Mouse (Mus musculus): Measurements from ENCODE around the gene Chmp3. TPM values are rescaled to one million over a fixed set of nuclear protein-coding genes. Genes with fewer than 3 reads are reported as not detected.

Chmp3 gene
- polyA plus RNA-seq, 1 experiment = 211 TPM

DNA sequence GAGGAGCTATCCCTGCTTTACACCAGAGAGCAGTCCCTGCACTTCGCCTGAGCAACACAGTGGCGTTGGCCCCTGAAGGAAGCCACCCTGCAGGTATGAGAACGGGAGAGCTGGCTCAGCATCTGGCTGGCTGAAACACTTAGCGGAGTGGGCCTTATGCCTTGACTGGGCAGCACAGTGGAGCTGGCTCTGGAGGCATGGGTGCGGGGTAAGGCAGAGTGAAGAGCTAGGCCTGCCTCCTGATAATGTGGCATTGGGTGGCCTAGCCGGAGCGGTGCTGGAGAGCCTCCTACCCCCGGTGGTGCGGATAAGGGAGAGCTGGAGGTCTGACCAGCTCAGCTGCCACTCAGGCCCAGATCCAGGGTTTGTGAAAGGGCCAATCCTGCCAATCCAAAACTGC lies 15.8 kb upstream of the Chmp3 start:
- Histone ChIP-seq H3K4me1 (ENCODE audit: control insufficient read depth, insufficient read depth, low read length) (no peaks in the 10 kb centered on the region), H3K27ac (ENCODE audit: insufficient read depth, low read length) (no peak overlapping the region), H3K4me3 (ENCODE audit: insufficient read depth, low read length) (no peak overlapping the region)
- TF ChIP-seq CTCF (IDR thresholded peaks at IDR 0.05; ENCODE audit: borderline replicate concordance, insufficient read depth, low read length) = no peak
- no peak for TF ChIP-seq POLR2A (IDR thresholded peaks at IDR 0.05; ENCODE audit: low read depth, low read length)

- H3K27ac ChIP-seq (ENCODE audit: insufficient read depth, low read length) = no peak overlapping the region
- TF ChIP-seq POLR2A (IDR thresholded peaks at IDR 0.05; ENCODE audit: low read depth, low read length) (no peak), CTCF (IDR thresholded peaks at IDR 0.05; ENCODE audit: borderline replicate concordance, insufficient read depth, low read length) (no peak)
- H3K4me3 ChIP-seq (ENCODE audit: insufficient read depth, low read length) = no peak overlapping the region
- no peaks in the 10 kb centered on the region for H3K4me1 ChIP-seq (ENCODE audit: control insufficient read depth, insufficient read depth, low read length)
Observed at GRCm38 (mm10) chr6:71530176-71530575, 13.4 kb upstream of the Chmp3 start.

GRCm38 (mm10) chr6:71537286-71537685 lies 6.3 kb upstream of the Chmp3 start:
- Histone ChIP-seq H3K4me1 (ENCODE audit: control insufficient read depth, insufficient read depth, low read length) (0 out of 2 replicates have a peak, but pooled peaks cover 2% of the 10 kb centered on the region), H3K27ac (ENCODE audit: insufficient read depth, low read length) (no peak overlapping the region), H3K4me3 (ENCODE audit: insufficient read depth, low read length) (no peak overlapping the region)
- TF ChIP-seq POLR2A (IDR thresholded peaks at IDR 0.05; ENCODE audit: low read depth, low read length) = no peak
- no peak for TF ChIP-seq CTCF (IDR thresholded peaks at IDR 0.05; ENCODE audit: borderline replicate concordance, insufficient read depth, low read length)

- TF ChIP-seq CTCF (IDR thresholded peaks at IDR 0.05; ENCODE audit: borderline replicate concordance, insufficient read depth, low read length) (no peak), POLR2A (IDR thresholded peaks at IDR 0.05; ENCODE audit: low read depth, low read length) (no peak)
Observed at GRCm38 (mm10) chr6:71555507-71555951, 11.9 kb downstream of the Chmp3 start.

GRCm38 (mm10) chr6:71556826-71557225 lies 13.2 kb downstream of the Chmp3 start:
- Histone ChIP-seq H3K4me3 (ENCODE audit: insufficient read depth, low read length) (no peak overlapping the region), H3K27ac (ENCODE audit: insufficient read depth, low read length) (no peak overlapping the region), H3K4me1 (ENCODE audit: control insufficient read depth, insufficient read depth, low read length) (peaks cover 6% of the 10 kb centered on the region; the same call in 1 of the 2 replicates)
- TF ChIP-seq CTCF (IDR thresholded peaks at IDR 0.05; ENCODE audit: borderline replicate concordance, insufficient read depth, low read length) (no peak), POLR2A (IDR thresholded peaks at IDR 0.05; ENCODE audit: low read depth, low read length) (no peak)

More at GRCm38 (mm10) chr6:71555507-71555951, 11.9 kb downstream of the Chmp3 start:
- Histone ChIP-seq H3K4me3 (ENCODE audit: insufficient read depth, low read length) (no peak overlapping the region), H3K27ac (ENCODE audit: insufficient read depth, low read length) (no peak overlapping the region; the same call in 1 of the 2 replicates), H3K4me1 (ENCODE audit: control insufficient read depth, insufficient read depth, low read length) (peaks cover 6% of the 10 kb centered on the region; the same call in 1 of the 2 replicates)

GRCm38 (mm10) chr6:71568616-71569015 lies 25.0 kb downstream of the Chmp3 start:
- Histone ChIP-seq H3K27ac (ENCODE audit: insufficient read depth, low read length) (no peak overlapping the region), H3K4me3 (ENCODE audit: insufficient read depth, low read length) (no peak overlapping the region), H3K4me1 (ENCODE audit: control insufficient read depth, insufficient read depth, low read length) (no peaks in the 10 kb centered on the region)
- TF ChIP-seq CTCF (IDR thresholded peaks at IDR 0.05; ENCODE audit: borderline replicate concordance, insufficient read depth, low read length) (no peak), POLR2A (IDR thresholded peaks at IDR 0.05; ENCODE audit: low read depth, low read length) (no peak)

- TF ChIP-seq POLR2A (IDR thresholded peaks at IDR 0.05; ENCODE audit: low read depth, low read length) (no peak), CTCF (IDR thresholded peaks at IDR 0.05; ENCODE audit: borderline replicate concordance, insufficient read depth, low read length) (no peak)
- H3K27ac ChIP-seq (ENCODE audit: insufficient read depth, low read length) = no peak overlapping the region
- no peak overlapping the region for H3K4me3 ChIP-seq (ENCODE audit: insufficient read depth, low read length)
- no peaks in the 10 kb centered on the region for H3K4me1 ChIP-seq (ENCODE audit: control insufficient read depth, insufficient read depth, low read length)
Observed at GRCm38 (mm10) chr6:71569025-71569424, 25.4 kb downstream of the Chmp3 start.

DNA sequence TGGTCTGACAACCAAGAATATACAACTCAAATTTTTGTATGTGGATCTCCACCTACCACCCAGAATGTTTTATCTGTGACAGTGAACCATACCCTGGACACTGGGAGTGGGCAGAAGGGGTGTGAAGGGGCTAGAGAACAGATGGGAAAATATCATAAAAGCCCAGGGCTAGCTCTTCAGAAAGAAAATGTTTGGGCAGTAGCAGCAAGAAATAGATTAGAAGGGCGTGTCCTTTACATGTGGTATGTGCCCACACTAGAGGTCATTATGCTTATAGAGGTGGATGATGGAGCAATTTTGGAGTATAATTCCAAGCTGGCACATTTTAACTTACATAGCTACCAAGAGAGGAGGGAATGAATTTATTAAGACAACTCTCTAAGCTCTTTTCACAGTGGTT lies 31.8 kb downstream of the Chmp3 start:
- Histone ChIP-seq H3K27ac (ENCODE audit: insufficient read depth, low read length) (no peak overlapping the region), H3K4me1 (ENCODE audit: control insufficient read depth, insufficient read depth, low read length) (no peaks in the 10 kb centered on the region), H3K4me3 (ENCODE audit: insufficient read depth, low read length) (no peak overlapping the region)
- TF ChIP-seq CTCF (IDR thresholded peaks at IDR 0.05; ENCODE audit: borderline replicate concordance, insufficient read depth, low read length) (no peak), POLR2A (IDR thresholded peaks at IDR 0.05; ENCODE audit: low read depth, low read length) (no peak)

GRCm38 (mm10) chr6:71579478-71579877 lies 35.9 kb downstream of the Chmp3 start:
- no peak for TF ChIP-seq CTCF (IDR thresholded peaks at IDR 0.05; ENCODE audit: borderline replicate concordance, insufficient read depth, low read length)
- TF ChIP-seq POLR2A (IDR thresholded peaks at IDR 0.05; ENCODE audit: low read depth, low read length) = no peak
- Histone ChIP-seq H3K4me3 (ENCODE audit: insufficient read depth, low read length) (no peak overlapping the region), H3K27ac (ENCODE audit: insufficient read depth, low read length) (no peak overlapping the region), H3K4me1 (ENCODE audit: control insufficient read depth, insufficient read depth, low read length) (no peaks in the 10 kb centered on the region)

DNA sequence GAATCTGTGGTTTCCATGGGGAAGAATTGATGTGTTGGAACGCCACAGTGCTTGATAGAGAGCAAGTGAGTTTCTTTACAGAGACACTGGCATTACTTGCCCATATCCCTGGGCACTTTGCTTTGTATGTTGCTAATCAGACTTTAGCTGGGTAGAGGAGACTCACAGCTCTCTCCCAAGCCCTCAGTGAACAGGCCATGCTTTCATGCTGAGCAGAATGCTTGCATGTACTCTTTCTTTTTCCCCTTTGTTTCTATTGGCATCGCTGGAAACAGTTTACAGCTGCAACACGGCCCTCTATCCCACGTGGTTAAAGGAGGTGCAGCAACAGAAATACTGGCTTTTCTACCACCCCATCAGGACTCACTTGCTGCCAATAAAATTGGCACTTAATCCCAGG lies 39.6 kb downstream of the Chmp3 start:
- TF ChIP-seq POLR2A (IDR thresholded peaks at IDR 0.05; ENCODE audit: low read depth, low read length) (no peak), CTCF (IDR thresholded peaks at IDR 0.05; ENCODE audit: borderline replicate concordance, insufficient read depth, low read length) (no peak)
- Histone ChIP-seq H3K4me1 (ENCODE audit: control insufficient read depth, insufficient read depth, low read length) (no peaks in the 10 kb centered on the region), H3K4me3 (ENCODE audit: insufficient read depth, low read length) (no peak overlapping the region), H3K27ac (ENCODE audit: insufficient read depth, low read length) (no peak overlapping the region)

DNA sequence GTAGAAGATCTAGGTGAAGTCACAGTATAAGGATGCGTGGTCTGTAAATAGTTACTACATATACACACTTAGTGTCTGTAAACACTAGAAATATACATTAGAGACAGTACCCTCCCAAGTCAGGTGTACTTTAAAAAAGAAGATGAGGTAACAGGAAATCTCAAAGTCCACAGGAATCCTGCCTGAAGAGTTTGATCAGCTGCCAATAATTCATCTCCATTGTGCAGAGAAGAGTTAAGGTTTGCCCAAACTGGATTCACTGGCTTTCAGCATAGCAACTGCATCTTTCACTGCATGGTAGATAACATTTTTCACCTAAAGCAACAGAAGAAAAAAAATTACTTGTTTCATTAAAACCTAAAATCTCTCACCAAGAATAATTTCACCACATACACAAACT lies 45.8 kb downstream of the Chmp3 start:
- no peak for TF ChIP-seq CTCF (IDR thresholded peaks at IDR 0.05; ENCODE audit: borderline replicate concordance, insufficient read depth, low read length)
- no peak for TF ChIP-seq POLR2A (IDR thresholded peaks at IDR 0.05; ENCODE audit: low read depth, low read length)
- H3K27ac ChIP-seq (ENCODE audit: insufficient read depth, low read length) = no peak overlapping the region
- no peaks in the 10 kb centered on the region for H3K4me1 ChIP-seq (ENCODE audit: control insufficient read depth, insufficient read depth, low read length)
- no peak overlapping the region for H3K4me3 ChIP-seq (ENCODE audit: insufficient read depth, low read length)

All from embryonic fibroblast, embryonic 13.5 days (primary cell).